Comparison of ENCODE assay signal across 9 mouse cellular contexts in the genomic region with DNA sequence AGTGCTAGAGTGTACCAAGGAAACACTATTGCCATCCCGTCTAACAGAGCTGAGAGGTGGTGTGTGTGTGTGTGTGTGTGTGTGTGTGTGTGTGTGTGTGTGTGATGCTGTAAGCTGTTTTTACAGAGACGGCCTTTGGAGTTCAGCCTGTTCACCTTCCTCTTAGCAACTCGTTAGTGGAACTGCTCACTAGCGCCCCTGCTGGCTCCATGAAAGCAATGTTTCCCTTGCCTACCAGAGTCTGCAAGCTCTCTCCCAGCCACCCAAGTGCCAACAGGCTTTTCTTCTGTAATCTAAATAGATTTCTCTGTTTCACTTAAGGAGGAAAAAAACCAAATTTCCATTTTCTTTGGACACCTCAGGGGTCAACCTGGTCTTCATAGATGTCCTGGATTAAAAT.
A peak's percentile ranks its signal among the peaks of the same experiment; 100 is the strongest.
DNase-seq lines count a peak whose midpoint lies in the region; ATAC-seq and TF ChIP-seq lines count a peak whose summit lies in the region.
"Had no signal": no experiment of that assay in that cellular context is flagged by ENCODE, and none has a peak within 500 bp of the region (broad histone marks: within the 10 kb centered on the region; RNA-seq: fewer than 3 reads in every experiment).

No protein-coding gene starts in this region.

- H3K36me3 ChIP-seq in heart, adult 2 months (ENCODE audit: control insufficient read depth, insufficient read depth, low read length), result no peaks in the 10 kb centered on the region
- H3K36me3 ChIP-seq in heart, embryonic 10.5 days, result no peaks in the 10 kb centered on the region
- H3K36me3 ChIP-seq in spleen, adult 2 months (ENCODE audit: control insufficient read depth, insufficient read depth, low read length), result no peaks in the 10 kb centered on the region
- H3K36me3 ChIP-seq: limb, embryonic 12.5 days had no signal

- no peak overlapping the region for H3K4me3 ChIP-seq in heart, adult 2 months
- no peak overlapping the region for H3K4me3 ChIP-seq in heart, embryonic 10.5 days
- H3K4me3 ChIP-seq in spleen, adult 2 months (ENCODE audit: extremely low read depth, insufficient read depth, insufficient read length), result no peak overlapping the region
- no peak overlapping the region for H3K4me3 ChIP-seq in cortical plate, adult 2 months (ENCODE audit: insufficient read depth, low read length)
- H3K4me3 ChIP-seq: limb, embryonic 12.5 days had no signal

- no peaks in the 10 kb centered on the region for H3K27me3 ChIP-seq in heart, adult 2 months (ENCODE audit: control insufficient read depth, insufficient read depth, low read length)
- no peaks in the 10 kb centered on the region for H3K27me3 ChIP-seq in heart, embryonic 10.5 days (ENCODE audit: insufficient read depth, poor library complexity, severe bottlenecking)
- no peaks in the 10 kb centered on the region for H3K27me3 ChIP-seq in spleen, adult 2 months (ENCODE audit: control insufficient read depth, insufficient read depth, low read length)
- H3K27me3 ChIP-seq: limb, embryonic 12.5 days had no signal

- no peak for TF ChIP-seq POLR2A in heart, adult 2 months (IDR thresholded peaks at IDR 0.05; ENCODE audit: insufficient read depth, low read depth, low read length)
- no peak for TF ChIP-seq POLR2A in spleen, adult 2 months (IDR thresholded peaks at IDR 0.05; ENCODE audit: low read depth, low read length)
- no peak for TF ChIP-seq POLR2A in cortical plate, adult 2 months (IDR thresholded peaks at IDR 0.05; ENCODE audit: extremely low read depth, insufficient read depth, low read length)

- no peak for TF ChIP-seq EP300 in heart, adult 2 months (IDR thresholded peaks at IDR 0.05; ENCODE audit: insufficient read depth, low read depth, low read length)

- no peak; the same call in 1 of the 2 replicates for ATAC-seq in granulocyte monocyte progenitor cell, adult 5-6 weeks (replicated peaks; ENCODE audit: poor library complexity, severe bottlenecking)

- intact Hi-C loops in heart, adult 2 months (cut with DNase I), result no loop called here

- H3K4me1 ChIP-seq in heart, adult 2 months (ENCODE audit: control insufficient read depth, insufficient read depth, low read length), result no peaks in the 10 kb centered on the region
- no peaks in the 10 kb centered on the region for H3K4me1 ChIP-seq in heart, embryonic 10.5 days
- H3K4me1 ChIP-seq in spleen, adult 2 months (ENCODE audit: control insufficient read depth, insufficient read depth, insufficient read length), result no peaks in the 10 kb centered on the region
- no peaks in the 10 kb centered on the region for H3K4me1 ChIP-seq in cortical plate, adult 2 months (ENCODE audit: control insufficient read depth, insufficient read depth, low read length)
- H3K4me1 ChIP-seq: limb, embryonic 12.5 days had no signal

- TF ChIP-seq CTCF in heart, adult 2 months (IDR thresholded peaks at IDR 0.05), result peak; percentile 31
- peak; percentile 7; the same call in 1 of the 2 replicates for TF ChIP-seq CTCF in spleen, adult 2 months (IDR thresholded peaks at IDR 0.05; ENCODE audit: extremely low read depth, insufficient read depth, insufficient read length, insufficient replicate concordance)
- peak; percentile 56 for TF ChIP-seq CTCF in cortical plate, adult 2 months (IDR thresholded peaks at IDR 0.05; ENCODE audit: extremely low read depth, insufficient read depth, low read length)

- WGBS in heart, adult 2 months, result 30% methylated on average over 4 of the region's 4 CpGs
- 32% methylated on average over 4 of the region's 4 CpGs for WGBS in heart, embryonic 10.5 days
- 20% methylated on average over 4 of the region's 4 CpGs for WGBS in spleen, adult 2 months

- H3K27ac ChIP-seq in heart, adult 2 months, result no peak overlapping the region
- H3K27ac ChIP-seq in heart, embryonic 10.5 days, result no peak overlapping the region
- no peak overlapping the region for H3K27ac ChIP-seq in spleen, adult 2 months (ENCODE audit: insufficient read depth, low read length)
- H3K27ac ChIP-seq in cortical plate, adult 2 months (ENCODE audit: insufficient read depth, low read length), result no peak overlapping the region
- H3K27ac ChIP-seq: limb, embryonic 12.5 days had no signal

- H3K9ac ChIP-seq in heart, adult 2 months (ENCODE audit: low read depth, low read length), result no peak overlapping the region
- H3K9ac ChIP-seq: limb, embryonic 12.5 days had no signal

- no peaks in the 10 kb centered on the region for H3K79me2 ChIP-seq in heart, adult 2 months (replicated peaks; ENCODE audit: control insufficient read depth, insufficient read depth, low read length)

- H3K9me3 ChIP-seq in heart, embryonic 10.5 days, result no peaks in the 10 kb centered on the region
- H3K9me3 ChIP-seq: limb, embryonic 12.5 days had no signal

- DNase-seq in heart, adult 2 months, result no peak
- no peak for DNase-seq in heart, embryonic 10.5 days (ENCODE audit: low spot score)
- peak in 1 of 2 experiments; percentile 4 for DNase-seq in spleen, adult 2 months (ENCODE audit: low read depth in 1 of 2, low spot score in 2 of 2)
- no peak for DNase-seq in spleen, adult 12 weeks (ENCODE audit: low spot score)
- DNase-seq in lung, postnatal 36 days, result peak; percentile 2
- no peak for DNase-seq in spleen, postnatal 36 days (ENCODE audit: low spot score in 2 of 2)
